Mouse (Mus musculus) ES-E14 (cell line): ENCODE measurements around the gene Tmem132a.

ENCODE experiments used
- ZC3H11A ChIP-seq: IDR thresholded peaks from 2 replicates; pipeline ENCODE4 v1.6.1; 2012; ENCODE audit warnings: low read depth, mild to moderate bottlenecking, inconsistent platforms, low read length, borderline replicate concordance
- ZNF384 ChIP-seq: IDR thresholded peaks from 2 replicates; pipeline ENCODE4 v1.6.1; 2012; ENCODE audit warnings: low read depth, low read length, inconsistent platforms

- no peak for TF ChIP-seq ZNF384
- no peak for TF ChIP-seq ZC3H11A
Measured at GRCm38 (mm10) chr19:10808524-10809233, 61.1 kb downstream of the Tmem132a start.
